ENCODE assay signal across 3 mouse cellular contexts in genomic region chr9:22092746-22093145, GRCm38 (mm10).
TF ChIP-seq lines count a peak whose summit lies in the region.

No protein-coding gene starts in this region.

TF ChIP-seq in CH12.LX, 34 proteins besides CTCF, POLR2A, EP300 and RAD21:
- TF ChIP-seq ZNF384 (IDR thresholded peaks at IDR 0.05; ENCODE audit: low read depth, low read length): 0 out of 2 replicates have a peak, but pooled peaks have one; percentile 25
- no peak for TF ChIP-seq IRF4 (IDR thresholded peaks at IDR 0.05; ENCODE audit: low read depth, low read length)
- no peak for TF ChIP-seq CHD1 (IDR thresholded peaks at IDR 0.05; ENCODE audit: low read depth, low read length)
TF ChIP-seq in CH12.LX: peak in this region for 1.

TF ChIP-seq in ES-E14, 5 proteins besides CTCF, POLR2A, EP300 and RAD21:
- TF ChIP-seq HCFC1 (IDR thresholded peaks at IDR 0.05; ENCODE audit: borderline replicate concordance, insufficient read depth, low read length) (no peak), MAFK (IDR thresholded peaks at IDR 0.05; ENCODE audit: insufficient read depth, low read depth, low read length) (no peak), CHD2 (IDR thresholded peaks at IDR 0.05; ENCODE audit: low read depth, low read length) (no peak), ZNF384 (IDR thresholded peaks at IDR 0.05; ENCODE audit: low read depth, low read length) (peak; percentile 60; the same call in 1 of the 2 replicates)

TF ChIP-seq in MEL, 35 proteins besides CTCF, POLR2A, EP300 and RAD21:
- TF ChIP-seq ZNF384 (IDR thresholded peaks at IDR 0.05; ENCODE audit: low read depth, low read length) (peak; percentile 61; the same call in 1 of the 2 replicates), GABPA (IDR thresholded peaks at IDR 0.05; ENCODE audit: low read depth, low read length) (no peak), E2F4 (IDR thresholded peaks at IDR 0.05; ENCODE audit: borderline replicate concordance, low read depth, low read length) (no peak)
